Mouse (Mus musculus): ENCODE results near the gene Mbnl1.

DNA sequence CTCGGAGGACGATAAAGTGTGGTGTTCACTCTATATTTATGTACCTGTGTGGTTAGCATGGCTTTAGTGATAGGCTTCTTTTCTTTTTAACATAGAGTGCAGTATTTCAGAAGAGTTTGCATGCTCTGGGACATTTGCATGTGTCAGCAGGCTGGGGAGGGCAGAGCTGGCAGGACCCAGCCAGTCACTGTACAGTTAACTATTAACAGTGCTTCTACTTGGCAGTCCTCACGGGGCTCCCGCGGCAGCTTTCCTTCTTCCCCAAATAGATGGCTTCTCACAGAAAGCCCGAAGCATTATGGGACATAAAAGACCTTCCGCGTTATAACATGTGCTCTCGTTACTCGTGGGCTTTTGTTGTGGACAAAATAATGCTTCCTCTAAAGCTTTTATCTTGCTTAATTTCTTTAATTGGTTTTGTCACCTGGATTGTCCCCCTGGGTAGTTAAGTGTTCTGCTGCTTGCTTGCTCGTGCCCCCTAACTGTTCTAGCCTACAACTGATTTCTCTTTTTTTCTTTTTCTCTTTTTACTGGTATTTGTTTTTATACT is 142.5 kb downstream of the Mbnl1 start:
- TF ChIP-seq CTCF (IDR thresholded peaks at IDR 0.05) (no peak), EP300 (IDR thresholded peaks at IDR 0.05) (no peak)
